Mouse (Mus musculus) heart, embryonic 13.5 days (tissue): Measurements from ENCODE around the gene Nkain2. TPM values are rescaled to one million over a fixed set of nuclear protein-coding genes. Genes with fewer than 3 reads are reported as not detected.

ENCODE experiments used
- ATAC-seq: fragments of 200-750 bp; cut with Nextera tagmentation; 2 replicates; pipeline ENCODE4 v1.8.0; 2017; ENCODE audit warnings: moderate TSS enrichment; ENCODE audit not compliant: insufficient number of reproducible peaks, low FRiP score, low TSS enrichment; ENCODE audit errors: extremely low read depth
- H3K27ac ChIP-seq: fragments of 300-500 bp; sonication (generic); replicated peaks from 2 replicates; pipeline ENCODE4 v1.5.1; 2015; ENCODE audit warnings: moderate library complexity, mild to moderate bottlenecking, inconsistent platforms
- H3K27me3 ChIP-seq: fragments of 300-500 bp; sonication (generic); replicated peaks from 2 replicates; pipeline ENCODE4 v1.6.1; 2015; ENCODE audit warnings: mild to moderate bottlenecking, inconsistent platforms
- H3K36me3 ChIP-seq: fragments of 300-500 bp; sonication (generic); 2 replicates; pipeline ENCODE4 v1.6.1; 2015; ENCODE audit warnings: mild to moderate bottlenecking, inconsistent platforms
- H3K4me1 ChIP-seq: fragments of 300-500 bp; sonication (generic); 2 replicates; pipeline ENCODE4 v1.6.1; 2015; ENCODE audit warnings: inconsistent platforms
- H3K4me2 ChIP-seq: fragments of 300-500 bp; sonication (generic); 2 replicates; pipeline ENCODE4 v1.6.1; 2015; ENCODE audit warnings: inconsistent platforms, mild to moderate bottlenecking, moderate library complexity
- H3K4me3 ChIP-seq: fragments of 300-500 bp; sonication (generic); 2 replicates; pipeline ENCODE4 v1.5.1; 2015; ENCODE audit warnings: moderate library complexity, mild to moderate bottlenecking, inconsistent platforms
- H3K9ac ChIP-seq: fragments of 300-500 bp; sonication (generic); 2 replicates; pipeline ENCODE4 v1.6.1; 2015; ENCODE audit warnings: inconsistent platforms, mild to moderate bottlenecking, moderate library complexity
- H3K9me3 ChIP-seq: fragments of 300-500 bp; sonication (generic); 2 replicates; pipeline ENCODE4 v1.6.1; 2016; ENCODE audit warnings: inconsistent platforms
- WGBS: fragments of 180-500 bp; shearing (Covaris S2); methylation state at CpG from one replicate; pipeline ENCODE4 v1.1.7; 2015; ENCODE audit warnings: mixed read lengths; 5-methylcytosine and 5-hydroxymethylcytosine counted together
- polyA plus RNA-seq: library from polyadenylated mRNA; unstranded; fragments of >200 nt; fragmentation: Nextera tagmentation; extraction: Ambion mirVana; gene quantifications from 2 replicates; pipeline ENCODE4 v1.2.1, GENCODE M21; 2015

Gene Nkain2
- polyA plus RNA-seq, 1 experiment from 2014 or later = 0.15 TPM

GRCm38 (mm10) chr10:31899501-31899900 lies 990.8 kb downstream of the Nkain2 start:
- H3K4me3 ChIP-seq = no peak overlapping the region
- no peaks in the 10 kb centered on the region for H3K36me3 ChIP-seq
- no peak overlapping the region for H3K27ac ChIP-seq
- H3K9ac ChIP-seq = no peak overlapping the region
- H3K9me3 ChIP-seq = no peaks in the 10 kb centered on the region
- H3K4me2 ChIP-seq = no peak overlapping the region
- no peaks in the 10 kb centered on the region for H3K27me3 ChIP-seq
- ATAC-seq = no peak
- H3K4me1 ChIP-seq = no peaks in the 10 kb centered on the region
- WGBS = 25% methylated on average over 2 of the region's 2 CpGs

- H3K9ac ChIP-seq = no peak overlapping the region
- H3K4me1 ChIP-seq = no peaks in the 10 kb centered on the region
- no peaks in the 10 kb centered on the region for H3K9me3 ChIP-seq
- H3K36me3 ChIP-seq = no peaks in the 10 kb centered on the region
- no peak overlapping the region for H3K4me2 ChIP-seq
- no peak for ATAC-seq
- H3K27ac ChIP-seq = no peak overlapping the region
- no peaks in the 10 kb centered on the region for H3K27me3 ChIP-seq
- WGBS = 59% methylated on average over 4 of the region's 4 CpGs
- H3K4me3 ChIP-seq = no peak overlapping the region
Observed at GRCm38 (mm10) chr10:31873323-31873895, 1016.9 kb downstream of the Nkain2 start.

GRCm38 (mm10) chr10:31868275-31868674 lies 1022.0 kb downstream of the Nkain2 start:
- H3K27me3 ChIP-seq = no peaks in the 10 kb centered on the region
- WGBS = 78% methylated on average over 1 of the region's 1 CpGs
- ATAC-seq = no peak
- no peaks in the 10 kb centered on the region for H3K4me1 ChIP-seq
- H3K27ac ChIP-seq = no peak overlapping the region
- H3K36me3 ChIP-seq = no peaks in the 10 kb centered on the region
- no peak overlapping the region for H3K4me3 ChIP-seq
- H3K9me3 ChIP-seq = no peaks in the 10 kb centered on the region
- no peak overlapping the region for H3K9ac ChIP-seq
- no peak overlapping the region for H3K4me2 ChIP-seq

GRCm38 (mm10) chr10:31827041-31827440 lies 1063.2 kb downstream of the Nkain2 start:
- Histone ChIP-seq H3K4me3 (no peak overlapping the region), H3K4me2 (no peak overlapping the region), H3K27ac (no peak overlapping the region), H3K9ac (no peak overlapping the region), H3K9me3 (no peaks in the 10 kb centered on the region), H3K27me3 (no peaks in the 10 kb centered on the region), H3K36me3 (no peaks in the 10 kb centered on the region), H3K4me1 (no peaks in the 10 kb centered on the region)
- no peak for ATAC-seq
- WGBS = 51% methylated on average over 1 of the region's 1 CpGs

DNA sequence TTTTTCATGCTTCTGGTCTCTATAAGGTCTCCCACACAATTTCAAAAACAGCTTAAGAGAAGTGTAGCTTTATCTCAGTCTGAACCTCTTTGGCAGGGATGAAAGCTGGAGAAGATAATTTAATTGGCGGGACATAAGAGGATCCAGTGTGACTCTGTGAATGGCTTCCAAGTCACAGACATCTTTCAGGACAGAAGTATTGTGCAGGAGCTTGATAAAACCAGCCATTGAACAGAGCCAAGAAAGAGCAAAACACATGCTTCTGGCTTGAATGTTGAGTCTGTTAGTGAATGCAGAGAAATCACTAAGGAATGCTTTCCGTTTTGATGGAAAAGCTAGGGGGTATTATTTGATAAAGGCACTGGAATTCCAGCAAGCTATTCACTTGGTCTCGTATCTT lies 1077.7 kb downstream of the Nkain2 start:
- WGBS = 37% methylated on average over 3 of the region's 3 CpGs
- H3K36me3 ChIP-seq = no peaks in the 10 kb centered on the region
- H3K27ac ChIP-seq = no peak overlapping the region
- no peak for ATAC-seq
- H3K4me1 ChIP-seq = no peaks in the 10 kb centered on the region
- H3K27me3 ChIP-seq = no peaks in the 10 kb centered on the region
- no peak overlapping the region for H3K4me2 ChIP-seq
- H3K9me3 ChIP-seq = no peaks in the 10 kb centered on the region
- no peak overlapping the region for H3K4me3 ChIP-seq
- H3K9ac ChIP-seq = no peak overlapping the region

- Histone ChIP-seq H3K4me2 (no peak overlapping the region), H3K27ac (no peak overlapping the region), H3K4me1 (no peaks in the 10 kb centered on the region), H3K9me3 (no peaks in the 10 kb centered on the region), H3K9ac (no peak overlapping the region), H3K36me3 (no peaks in the 10 kb centered on the region), H3K27me3 (no peaks in the 10 kb centered on the region), H3K4me3 (no peak overlapping the region)
- no peak for ATAC-seq
- WGBS = 16% methylated on average over 5 of the region's 5 CpGs
Observed at GRCm38 (mm10) chr10:31742443-31743057, 1147.7 kb downstream of the Nkain2 start.

- H3K27me3 ChIP-seq = no peaks in the 10 kb centered on the region
- H3K4me2 ChIP-seq = no peak overlapping the region
- no peaks in the 10 kb centered on the region for H3K36me3 ChIP-seq
- H3K9me3 ChIP-seq = no peaks in the 10 kb centered on the region
- no peak for ATAC-seq
- no peak overlapping the region for H3K27ac ChIP-seq
- no peak overlapping the region for H3K4me3 ChIP-seq
- no peaks in the 10 kb centered on the region for H3K4me1 ChIP-seq
- no peak overlapping the region for H3K9ac ChIP-seq
Observed at GRCm38 (mm10) chr10:31728036-31728435, 1162.2 kb downstream of the Nkain2 start.

GRCm38 (mm10) chr10:31647270-31647669 lies 1243.0 kb downstream of the Nkain2 start:
- Histone ChIP-seq H3K36me3 (no peaks in the 10 kb centered on the region), H3K27ac (no peak overlapping the region), H3K9me3 (no peaks in the 10 kb centered on the region), H3K4me1 (no peaks in the 10 kb centered on the region), H3K4me3 (no peak overlapping the region), H3K27me3 (no peaks in the 10 kb centered on the region), H3K9ac (no peak overlapping the region), H3K4me2 (no peak overlapping the region)
- no peak for ATAC-seq
- 61% methylated on average over 3 of the region's 3 CpGs for WGBS

- Histone ChIP-seq H3K9me3 (no peaks in the 10 kb centered on the region), H3K36me3 (no peaks in the 10 kb centered on the region), H3K4me2 (no peak overlapping the region), H3K27ac (no peak overlapping the region), H3K4me3 (no peak overlapping the region), H3K4me1 (no peaks in the 10 kb centered on the region), H3K27me3 (no peaks in the 10 kb centered on the region), H3K9ac (no peak overlapping the region)
- no peak for ATAC-seq
- 64% methylated on average over 1 of the region's 1 CpGs for WGBS
Observed at GRCm38 (mm10) chr10:31646083-31646482, 1244.2 kb downstream of the Nkain2 start.

Other genes starting within 250 kb of the Nkain2 start
- 193 and 215 TPM in 2 replicates for gene Trdn, start 190.1 kb upstream of the Nkain2 start, polyA plus RNA-seq